Mouse (Mus musculus) heart, postnatal 0 days (tissue): ENCODE data around the gene Sox30.

Experiments
- CTCF ChIP-seq: IDR thresholded peaks from 2 replicates; pipeline ENCODE4 v1.5.1; 2016; ENCODE audit warnings: antibody characterized with exemption, control low read depth, low read depth
- EP300 ChIP-seq: IDR thresholded peaks from 2 replicates; pipeline ENCODE4 v1.6.1; 2016; ENCODE audit warnings: antibody characterized with exemption, low read depth

- TF ChIP-seq CTCF (no peak), EP300 (no peak)
Observed at GRCm38 (mm10) chr11:45992087-45992486, 12.0 kb downstream of the Sox30 start.
